ENCODE assay signal across 9 mouse cellular contexts in genomic region chr7:133959200-133959599, GRCm38 (mm10).
DNase-seq lines count a peak whose midpoint lies in the region; ATAC-seq and TF ChIP-seq lines count a peak whose summit lies in the region.
"Had no signal": no experiment of that assay in that cellular context is flagged by ENCODE, and none has a peak within 500 bp of the region (broad histone marks: within the 10 kb centered on the region; RNA-seq: fewer than 3 reads in every experiment).

No protein-coding gene starts in this region.

- 60% methylated on average over 4 of the region's 4 CpGs for WGBS in liver, embryonic 14.5 days (ENCODE audit: insufficient replicate concordance)
- 58% methylated on average over 4 of the region's 4 CpGs for WGBS in liver, embryonic 12.5 days (ENCODE audit: insufficient replicate concordance)
- 65% methylated on average over 4 of the region's 4 CpGs for WGBS in forebrain, embryonic 13.5 days

- TF ChIP-seq CTCF in liver, embryonic 14.5 days (IDR thresholded peaks at IDR 0.05; ENCODE audit: low read depth), result peak; percentile 46

- no peaks in the 10 kb centered on the region for H3K36me3 ChIP-seq in liver, embryonic 14.5 days (replicated peaks; ENCODE audit: control insufficient read depth, insufficient read depth, low read depth)
- H3K36me3 ChIP-seq in liver, embryonic 12.5 days, result no peaks in the 10 kb centered on the region
- H3K36me3 ChIP-seq in forebrain, embryonic 13.5 days (ENCODE audit: poor library complexity, severe bottlenecking), result no peaks in the 10 kb centered on the region

- no peaks in the 10 kb centered on the region for H3K9me3 ChIP-seq in liver, embryonic 14.5 days (ENCODE audit: control insufficient read depth, low read length)
- no peaks in the 10 kb centered on the region for H3K9me3 ChIP-seq in liver, embryonic 12.5 days (replicated peaks)
- no peaks in the 10 kb centered on the region for H3K9me3 ChIP-seq in forebrain, embryonic 13.5 days (replicated peaks)

- no peak overlapping the region for H3K27ac ChIP-seq in liver, embryonic 14.5 days
- no peak overlapping the region for H3K27ac ChIP-seq in liver, embryonic 12.5 days
- no peak overlapping the region for H3K27ac ChIP-seq in forebrain, embryonic 13.5 days
- H3K27ac ChIP-seq: macrophage had no signal

- H3K4me1 ChIP-seq in liver, embryonic 14.5 days (replicated peaks; ENCODE audit: control insufficient read depth in 2 of 2, insufficient read depth in 2 of 2, low read length in 1 of 2), result no peaks in the 10 kb centered on the region
- H3K4me1 ChIP-seq in liver, embryonic 12.5 days, result no peaks in the 10 kb centered on the region
- H3K4me1 ChIP-seq in forebrain, embryonic 13.5 days, result 0 out of 2 replicates have a peak, but pooled peaks cover 2% of the 10 kb centered on the region

- no peak overlapping the region for H3K4me2 ChIP-seq in liver, embryonic 14.5 days (ENCODE audit: low read depth)
- H3K4me2 ChIP-seq in liver, embryonic 12.5 days, result no peak overlapping the region
- no peak overlapping the region for H3K4me2 ChIP-seq in forebrain, embryonic 13.5 days

- H3K9ac ChIP-seq in liver, embryonic 14.5 days (replicated peaks), result no peak overlapping the region
- H3K9ac ChIP-seq in liver, embryonic 12.5 days, result no peak overlapping the region
- no peak overlapping the region for H3K9ac ChIP-seq in forebrain, embryonic 13.5 days

- intact Hi-C loops in left cerebral cortex, postnatal 4 days (cut with DNase I), result no loop called here

- no peak for DNase-seq in liver, embryonic 14.5 days (ENCODE audit: low read depth in 3 of 3, low spot score in 3 of 3)
- peak; percentile 37 for DNase-seq in adrenal gland, adult 8-10 months
- DNase-seq in embryo, embryonic 11 days, result peak; percentile 32
- peak; percentile 45 for DNase-seq in left cerebral cortex, postnatal 4 days
- no peak for DNase-seq in Muller cell, postnatal 12 days (ENCODE audit: inconsistent ontology term)
- DNase-seq in urinary bladder, postnatal 10 days (ENCODE audit: low spot score), result no peak

- no peak overlapping the region for H3K4me3 ChIP-seq in liver, embryonic 14.5 days (ENCODE audit: insufficient read depth in 1 of 2, low read depth in 2 of 2, low read length in 2 of 2)
- no peak overlapping the region for H3K4me3 ChIP-seq in liver, embryonic 12.5 days
- H3K4me3 ChIP-seq in forebrain, embryonic 13.5 days, result no peak overlapping the region

- TF ChIP-seq EP300 in liver, embryonic 14.5 days (IDR thresholded peaks at IDR 0.05; ENCODE audit: low read depth), result no peak

- ATAC-seq in liver, embryonic 14.5 days (ENCODE audit: insufficient read depth), result no peak
- ATAC-seq in liver, embryonic 12.5 days, result no peak
- no peak for ATAC-seq in forebrain, embryonic 13.5 days

- H3K27me3 ChIP-seq in liver, embryonic 14.5 days (ENCODE audit: control insufficient read depth, insufficient read depth, low read length), result no peaks in the 10 kb centered on the region
- no peaks in the 10 kb centered on the region for H3K27me3 ChIP-seq in liver, embryonic 12.5 days (replicated peaks)
- no peaks in the 10 kb centered on the region for H3K27me3 ChIP-seq in forebrain, embryonic 13.5 days

Comparison
In these comparisons a context has a peak if more than half of its experiments do, and no peak if none do; other contexts are left out.
1. DNase-seq: peak in adrenal gland, adult 8-10 months (single experiment), embryo, embryonic 11 days (single experiment) and left cerebral cortex, postnatal 4 days (single experiment); none in liver, embryonic 14.5 days (0 of 3), Muller cell, postnatal 12 days (single experiment) and urinary bladder, postnatal 10 days (single experiment).